Mouse (Mus musculus): ENCODE data around the gene Lin28b.

GRCm38 (mm10) chr10:45458074-45458473, 28.1 kb downstream of the Lin28b start:
- no peak for TF ChIP-seq CTCF (IDR thresholded peaks at IDR 0.05; ENCODE audit: control insufficient read depth, insufficient read depth, insufficient read length)
- TF ChIP-seq MYOG (IDR thresholded peaks at IDR 0.05; ENCODE audit: control insufficient read depth, extremely low read depth, insufficient read length): no peak
- TF ChIP-seq USF1 (IDR thresholded peaks at IDR 0.05; ENCODE audit: low read depth): no peak
- TF ChIP-seq MAX (IDR thresholded peaks at IDR 0.05): no peak
- no peak for TF ChIP-seq CEBPB (IDR thresholded peaks at IDR 0.05; ENCODE audit: low read depth)
- TF ChIP-seq MYOD1 (IDR thresholded peaks at IDR 0.05; ENCODE audit: control insufficient read depth, insufficient read length, low read depth): no peak

Measured in C2C12 (cell line).